Mouse (Mus musculus): ENCODE results near the gene Gjb5.

GRCm38 (mm10) chr4:127334870-127335504 is 23.0 kb downstream of the Gjb5 start:
- TF ChIP-seq ZNF384 (IDR thresholded peaks at IDR 0.05; ENCODE audit: low read depth, low read length) (no peak), MAX (IDR thresholded peaks at IDR 0.05; ENCODE audit: low read length) (no peak), MYC (IDR thresholded peaks at IDR 0.05; ENCODE audit: low read depth, low read length) (no peak), POLR2A (IDR thresholded peaks at IDR 0.05; ENCODE audit: control insufficient read depth in 1 of 2, insufficient read depth in 1 of 2, low read depth in 1 of 2, low read length in 2 of 2, poor library complexity in 1 of 2) (no peak), CTCF (IDR thresholded peaks at IDR 0.05 in 2 of 3, conservative IDR thresholded peaks at IDR 0.05 in 1 of 3; ENCODE audit: control insufficient read depth in 1 of 3, insufficient read depth in 1 of 3, low read depth in 2 of 3, low read length in 3 of 3, poor library complexity in 1 of 3, severe bottlenecking in 1 of 3) (no peak), GABPA (IDR thresholded peaks at IDR 0.05; ENCODE audit: low read depth, low read length) (no peak), USF1 (IDR thresholded peaks at IDR 0.05; ENCODE audit: low read depth, low read length) (no peak), ZC3H11A (IDR thresholded peaks at IDR 0.05; ENCODE audit: low read depth, low read length) (no peak), CHD2 (IDR thresholded peaks at IDR 0.05; ENCODE audit: low read length) (no peak), POLR2AphosphoS5 (IDR thresholded peaks at IDR 0.05; ENCODE audit: borderline replicate concordance, low read depth, low read length) (no peak), MAFK (IDR thresholded peaks at IDR 0.05; ENCODE audit: borderline replicate concordance, low read depth, low read length) (no peak), EP300 (IDR thresholded peaks at IDR 0.05; ENCODE audit: low read depth in 1 of 2, low read length in 2 of 2) (no peak)

All from MEL (cell line).